Mouse (Mus musculus): Measurements from ENCODE around the gene Anapc10. TPM values are rescaled to one million over a fixed set of nuclear protein-coding genes. Genes with fewer than 3 reads are reported as not detected.
A peak's percentile ranks its signal among the peaks of the same experiment; 100 is the strongest.
"Not testable (repeated sequence)": the region's sequence is repeated elsewhere in the genome, so short reads cannot be mapped to it uniquely, and the experiment has no call there.

Gene Anapc10
- polyA plus RNA-seq, 1 experiment from 2014 or later = 40.2 TPM

DNA sequence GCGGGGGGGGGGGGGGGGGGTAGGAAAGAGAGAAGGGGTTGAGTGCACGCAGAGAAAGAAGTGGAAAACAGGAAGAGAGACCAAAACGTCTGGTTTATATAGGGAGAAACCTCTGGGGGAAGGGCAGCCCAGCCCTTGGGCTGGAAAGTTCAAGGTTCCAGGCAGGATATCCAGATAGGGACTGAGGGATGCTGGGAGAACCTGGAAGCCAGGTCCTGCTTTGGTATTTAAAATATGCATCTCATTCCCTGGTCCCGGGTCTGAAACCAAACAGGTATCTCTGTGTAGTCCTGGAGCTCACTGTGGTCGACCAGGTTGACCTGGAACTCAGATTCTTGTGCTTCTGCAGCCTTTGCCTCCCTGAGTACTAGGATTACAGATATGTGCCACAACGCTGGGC lies 1.1 kb downstream of the Anapc10 start:
- ATAC-seq (ENCODE audit: low read depth) = no peak
- no peak overlapping the region for H3K27ac ChIP-seq (ENCODE audit: low read length)
- H3K9me3 ChIP-seq (ENCODE audit: control insufficient read depth, low read length) = no peaks in the 10 kb centered on the region
- peaks cover 8% of the 10 kb centered on the region for H3K36me3 ChIP-seq (ENCODE audit: control insufficient read depth, insufficient read depth, low read length)
- no peak overlapping the region; the same call in 1 of the 2 replicates for H3K4me3 ChIP-seq (ENCODE audit: low read length)
- H3K9ac ChIP-seq (ENCODE audit: low read length) = no peak overlapping the region
- peak overlapping the region; percentile 48; the same call in 1 of the 2 replicates for H3K4me2 ChIP-seq (ENCODE audit: low read depth, low read length)
- no peaks in the 10 kb centered on the region for H3K27me3 ChIP-seq (ENCODE audit: control insufficient read depth, insufficient read depth, low read depth, low read length)
- H3K4me1 ChIP-seq (replicated peaks; ENCODE audit: control insufficient read depth, insufficient read depth, low read length) = peaks cover 6% of the 10 kb centered on the region
- WGBS = 42% methylated on average over 5 of the region's 6 CpGs

DNA sequence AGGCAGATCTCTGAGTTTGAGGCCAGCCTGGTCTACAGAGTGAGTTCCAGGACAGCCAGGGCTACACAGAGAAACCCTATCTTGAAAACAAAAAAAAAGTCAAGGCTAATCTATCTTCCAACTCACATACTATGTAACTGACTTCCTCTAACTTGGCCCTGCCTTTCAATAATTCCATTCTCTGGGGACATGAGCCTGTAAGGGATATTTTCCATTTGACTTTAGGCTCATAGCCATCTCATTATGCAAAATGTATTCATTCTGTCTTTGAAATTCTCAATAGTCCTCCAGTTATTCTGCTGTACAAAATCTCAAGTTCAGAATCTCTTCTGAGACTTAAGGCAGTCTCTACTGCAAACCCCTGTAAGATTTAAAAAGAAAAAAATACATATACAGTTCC lies 9.9 kb downstream of the Anapc10 start:
- H3K4me2 ChIP-seq (ENCODE audit: low read depth, low read length) = no peak overlapping the region
- no peak overlapping the region for H3K27ac ChIP-seq (ENCODE audit: low read length)
- H3K9ac ChIP-seq (ENCODE audit: low read length) = no peak overlapping the region
- H3K36me3 ChIP-seq (ENCODE audit: control insufficient read depth, insufficient read depth, low read length) = peaks cover 14% of the 10 kb centered on the region
- H3K4me1 ChIP-seq (replicated peaks; ENCODE audit: control insufficient read depth, insufficient read depth, low read length) = no peaks in the 10 kb centered on the region
- no peaks in the 10 kb centered on the region for H3K27me3 ChIP-seq (ENCODE audit: control insufficient read depth, insufficient read depth, low read depth, low read length)
- no peak overlapping the region for H3K4me3 ChIP-seq (ENCODE audit: low read length)
- no peak for ATAC-seq (ENCODE audit: low read depth)
- no peaks in the 10 kb centered on the region for H3K9me3 ChIP-seq (ENCODE audit: control insufficient read depth, low read length)

DNA sequence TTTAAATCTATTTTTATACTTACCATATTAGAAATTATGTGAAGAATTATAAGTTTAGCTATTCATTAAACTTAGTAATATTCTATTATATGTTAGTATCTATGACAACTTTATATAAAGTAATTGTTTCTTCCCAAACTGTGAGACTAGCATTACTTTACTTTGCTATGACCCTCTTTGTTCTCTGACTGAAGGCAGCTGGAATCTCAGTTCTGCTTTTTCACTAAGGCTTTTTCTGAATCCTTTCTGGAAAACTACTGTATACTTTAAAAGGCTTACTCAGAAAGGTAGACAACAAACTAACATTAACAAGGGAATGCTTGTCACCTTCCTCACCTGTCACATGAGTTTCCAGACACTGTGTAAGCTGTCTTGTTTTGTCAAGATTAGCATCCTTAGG lies 11.7 kb downstream of the Anapc10 start:
- H3K4me1 ChIP-seq (replicated peaks; ENCODE audit: control insufficient read depth, insufficient read depth, low read length) = no peaks in the 10 kb centered on the region
- H3K27me3 ChIP-seq (ENCODE audit: control insufficient read depth, insufficient read depth, low read depth, low read length) = no peaks in the 10 kb centered on the region
- peaks cover 11% of the 10 kb centered on the region for H3K36me3 ChIP-seq (ENCODE audit: control insufficient read depth, insufficient read depth, low read length)
- no peak overlapping the region for H3K27ac ChIP-seq (ENCODE audit: low read length)
- H3K9ac ChIP-seq (ENCODE audit: low read length) = no peak overlapping the region
- H3K9me3 ChIP-seq (ENCODE audit: control insufficient read depth, low read length) = no peaks in the 10 kb centered on the region
- H3K4me2 ChIP-seq (ENCODE audit: low read depth, low read length) = no peak overlapping the region
- H3K4me3 ChIP-seq (ENCODE audit: low read length) = no peak overlapping the region
- no peak for ATAC-seq (ENCODE audit: low read depth)

DNA sequence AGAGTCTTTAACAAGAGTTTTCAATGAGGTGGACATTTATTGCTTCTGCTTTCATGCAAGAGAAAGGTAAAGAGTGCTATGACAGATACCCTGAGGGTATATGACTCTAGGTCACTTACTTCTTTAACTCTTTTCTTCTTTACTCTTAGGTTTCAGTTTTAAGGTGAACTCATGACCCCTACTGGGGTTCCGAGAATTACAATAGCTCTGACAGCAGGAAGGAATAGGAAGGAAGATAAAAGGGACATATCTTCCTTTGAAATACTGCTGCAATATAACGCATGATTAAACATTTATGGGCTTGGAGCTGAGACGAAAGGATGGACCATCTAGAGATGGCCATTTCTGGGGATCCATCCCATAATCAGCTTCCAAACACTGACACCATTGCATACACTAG lies 13.0 kb downstream of the Anapc10 start:
- no peak for ATAC-seq (ENCODE audit: low read depth)
- 53% methylated on average over 3 of the region's 3 CpGs for WGBS
- Histone ChIP-seq H3K9me3 (ENCODE audit: control insufficient read depth, low read length) (no peaks in the 10 kb centered on the region), H3K9ac (ENCODE audit: low read length) (no peak overlapping the region), H3K4me1 (replicated peaks; ENCODE audit: control insufficient read depth, insufficient read depth, low read length) (no peaks in the 10 kb centered on the region), H3K4me2 (ENCODE audit: low read depth, low read length) (no peak overlapping the region), H3K36me3 (ENCODE audit: control insufficient read depth, insufficient read depth, low read length) (peaks cover 11% of the 10 kb centered on the region), H3K27ac (ENCODE audit: low read length) (no peak overlapping the region), H3K27me3 (ENCODE audit: control insufficient read depth, insufficient read depth, low read depth, low read length) (no peaks in the 10 kb centered on the region), H3K4me3 (ENCODE audit: low read length) (no peak overlapping the region)

DNA sequence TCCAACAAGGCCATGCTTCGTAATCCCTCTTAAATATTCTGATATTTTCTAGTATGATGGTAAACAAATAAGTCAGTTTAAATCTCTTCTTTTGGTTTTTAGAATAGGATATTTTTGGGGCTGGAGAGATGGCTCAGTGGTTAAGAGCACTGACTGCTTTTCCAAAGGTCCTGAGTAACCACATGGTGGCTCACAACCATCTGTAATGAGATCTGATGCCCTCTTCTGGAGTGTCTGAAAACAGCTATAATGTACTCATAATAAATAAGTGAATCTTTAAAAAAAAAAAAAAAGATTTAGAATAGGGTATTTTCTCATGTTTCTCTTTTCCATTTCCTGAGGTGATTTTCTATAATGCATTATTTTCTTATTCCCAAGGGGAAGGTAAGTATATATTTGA lies 16.3 kb downstream of the Anapc10 start:
- Histone ChIP-seq H3K27ac (ENCODE audit: low read length) (no peak overlapping the region), H3K36me3 (ENCODE audit: control insufficient read depth, insufficient read depth, low read length) (peaks cover 2% of the 10 kb centered on the region; the same call in 1 of the 2 replicates), H3K4me3 (ENCODE audit: low read length) (no peak overlapping the region), H3K4me1 (replicated peaks; ENCODE audit: control insufficient read depth, insufficient read depth, low read length) (no peaks in the 10 kb centered on the region), H3K9me3 (ENCODE audit: control insufficient read depth, low read length) (no peaks in the 10 kb centered on the region), H3K9ac (ENCODE audit: low read length) (no peak overlapping the region), H3K27me3 (ENCODE audit: control insufficient read depth, insufficient read depth, low read depth, low read length) (no peaks in the 10 kb centered on the region), H3K4me2 (ENCODE audit: low read depth, low read length) (no peak overlapping the region)
- ATAC-seq (ENCODE audit: low read depth) = no peak
- WGBS = 90% methylated on average over 1 of the region's 1 CpGs

DNA sequence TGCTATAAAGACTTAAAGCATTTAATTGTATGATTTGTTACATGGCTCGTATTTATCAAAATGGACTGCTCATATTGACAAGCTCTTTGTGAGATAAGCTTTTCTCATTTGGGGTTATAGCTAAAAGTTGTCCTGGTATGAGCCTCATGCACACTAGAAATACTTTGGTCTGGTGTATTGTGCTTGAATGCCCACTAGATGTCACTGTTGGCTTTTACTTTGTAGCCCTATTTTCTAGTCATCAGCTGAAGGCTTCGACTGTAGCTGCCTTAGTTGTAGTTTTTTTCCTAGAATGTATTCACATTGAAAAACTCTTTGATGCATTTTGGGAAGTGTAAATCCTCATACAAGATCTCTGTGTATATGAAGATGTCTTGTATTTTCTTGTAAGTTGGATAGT lies 22.7 kb downstream of the Anapc10 start:
- Histone ChIP-seq H3K9ac (ENCODE audit: low read length) (no peak overlapping the region), H3K4me1 (replicated peaks; ENCODE audit: control insufficient read depth, insufficient read depth, low read length) (no peaks in the 10 kb centered on the region), H3K36me3 (ENCODE audit: control insufficient read depth, insufficient read depth, low read length) (no peaks in the 10 kb centered on the region; the same call in 1 of the 2 replicates), H3K27ac (ENCODE audit: low read length) (no peak overlapping the region), H3K9me3 (ENCODE audit: control insufficient read depth, low read length) (no peaks in the 10 kb centered on the region), H3K27me3 (ENCODE audit: control insufficient read depth, insufficient read depth, low read depth, low read length) (no peaks in the 10 kb centered on the region), H3K4me3 (ENCODE audit: low read length) (no peak overlapping the region), H3K4me2 (ENCODE audit: low read depth, low read length) (no peak overlapping the region)
- WGBS = 12% methylated on average over 2 of the region's 2 CpGs
- no peak for ATAC-seq (ENCODE audit: low read depth)

DNA sequence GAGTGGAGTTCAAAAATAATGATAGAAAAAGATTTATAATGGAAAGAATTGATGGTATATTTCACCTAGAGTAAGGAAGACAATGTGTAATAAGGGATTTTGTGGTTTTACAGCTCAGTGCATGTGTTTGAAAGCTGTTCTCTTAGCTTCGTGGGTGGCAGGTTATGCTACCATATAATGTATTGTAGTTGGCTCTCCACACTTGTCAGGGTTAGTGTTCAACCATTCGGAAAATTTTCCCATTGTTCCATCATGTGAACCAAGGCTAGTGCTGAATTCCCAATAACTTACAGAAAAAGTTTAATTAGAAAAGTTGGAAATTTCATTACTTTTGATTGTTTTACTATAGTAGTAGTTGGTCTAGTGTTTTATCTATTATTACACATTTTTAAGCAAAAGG lies 36.6 kb downstream of the Anapc10 start:
- ATAC-seq (ENCODE audit: low read depth) = no peak
- Histone ChIP-seq H3K4me3 (ENCODE audit: low read length) (no peak overlapping the region), H3K36me3 (ENCODE audit: control insufficient read depth, insufficient read depth, low read length) (no peaks in the 10 kb centered on the region), H3K4me2 (ENCODE audit: low read depth, low read length) (no peak overlapping the region), H3K9me3 (ENCODE audit: control insufficient read depth, low read length) (no peaks in the 10 kb centered on the region), H3K4me1 (replicated peaks; ENCODE audit: control insufficient read depth, insufficient read depth, low read length) (no peaks in the 10 kb centered on the region), H3K27ac (ENCODE audit: low read length) (no peak overlapping the region), H3K27me3 (ENCODE audit: control insufficient read depth, insufficient read depth, low read depth, low read length) (no peaks in the 10 kb centered on the region), H3K9ac (ENCODE audit: low read length) (no peak overlapping the region)
- 59% methylated on average over 2 of the region's 2 CpGs for WGBS

DNA sequence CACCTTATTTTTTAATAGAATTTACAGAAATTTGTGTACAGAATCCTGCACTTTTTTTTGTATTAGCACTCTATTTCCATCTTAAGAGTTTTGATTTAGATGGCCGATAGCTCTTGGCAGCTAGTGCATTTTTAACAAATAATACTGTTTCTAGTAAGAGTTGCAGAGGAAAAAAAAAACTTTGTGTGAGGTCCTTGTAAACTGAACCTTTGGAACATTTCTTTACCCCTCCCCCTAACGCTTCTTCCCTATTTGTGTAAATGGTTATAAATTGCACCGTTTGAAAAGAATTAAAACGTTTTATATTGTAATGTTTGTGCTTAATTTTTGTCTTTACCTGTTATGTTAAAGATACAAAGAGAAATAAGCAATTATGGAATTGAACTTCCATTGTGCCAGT lies 37.0 kb downstream of the Anapc10 start:
- no peaks in the 10 kb centered on the region for H3K9me3 ChIP-seq (ENCODE audit: control insufficient read depth, low read length)
- WGBS = 49% methylated on average over 4 of the region's 4 CpGs
- H3K4me3 ChIP-seq (ENCODE audit: low read length) = no peak overlapping the region

DNA sequence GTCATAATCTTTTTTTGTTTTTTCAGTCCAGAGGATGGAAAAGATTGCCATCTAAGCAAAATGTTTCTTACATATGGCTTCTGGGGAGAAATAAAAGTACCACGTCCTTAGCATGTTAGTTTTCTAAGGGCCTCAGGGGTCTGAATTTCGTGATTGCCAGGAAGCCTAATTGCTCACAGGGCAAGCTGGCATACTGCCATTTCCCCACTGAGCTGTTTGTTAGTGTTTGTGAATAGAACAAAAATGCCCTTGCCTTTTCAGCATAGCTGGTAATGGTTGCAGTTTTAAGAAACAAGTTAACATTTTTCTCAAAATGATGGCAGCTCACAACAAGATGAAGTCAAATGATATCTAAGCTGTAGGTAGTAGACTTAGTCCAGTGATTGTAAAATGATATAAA lies 38.7 kb downstream of the Anapc10 start:
- Histone ChIP-seq H3K9me3 (ENCODE audit: control insufficient read depth, low read length) (no peaks in the 10 kb centered on the region), H3K9ac (ENCODE audit: low read length) (no peak overlapping the region), H3K36me3 (ENCODE audit: control insufficient read depth, insufficient read depth, low read length) (no peaks in the 10 kb centered on the region), H3K27ac (ENCODE audit: low read length) (no peak overlapping the region), H3K27me3 (ENCODE audit: control insufficient read depth, insufficient read depth, low read depth, low read length) (no peaks in the 10 kb centered on the region), H3K4me1 (replicated peaks; ENCODE audit: control insufficient read depth, insufficient read depth, low read length) (no peaks in the 10 kb centered on the region), H3K4me2 (ENCODE audit: low read depth, low read length) (no peak overlapping the region), H3K4me3 (ENCODE audit: low read length) (no peak overlapping the region)
- 39% methylated on average over 2 of the region's 2 CpGs for WGBS
- no peak for ATAC-seq (ENCODE audit: low read depth)

More for the DNA sequence above, 37.0 kb downstream of the Anapc10 start:
- Histone ChIP-seq H3K9ac (ENCODE audit: low read length) (no peak overlapping the region), H3K4me1 (replicated peaks; ENCODE audit: control insufficient read depth, insufficient read depth, low read length) (no peaks in the 10 kb centered on the region), H3K36me3 (ENCODE audit: control insufficient read depth, insufficient read depth, low read length) (no peaks in the 10 kb centered on the region), H3K27me3 (ENCODE audit: control insufficient read depth, insufficient read depth, low read depth, low read length) (no peaks in the 10 kb centered on the region), H3K4me2 (ENCODE audit: low read depth, low read length) (no peak overlapping the region), H3K27ac (ENCODE audit: low read length) (no peak overlapping the region)
- no peak for ATAC-seq (ENCODE audit: low read depth)

DNA sequence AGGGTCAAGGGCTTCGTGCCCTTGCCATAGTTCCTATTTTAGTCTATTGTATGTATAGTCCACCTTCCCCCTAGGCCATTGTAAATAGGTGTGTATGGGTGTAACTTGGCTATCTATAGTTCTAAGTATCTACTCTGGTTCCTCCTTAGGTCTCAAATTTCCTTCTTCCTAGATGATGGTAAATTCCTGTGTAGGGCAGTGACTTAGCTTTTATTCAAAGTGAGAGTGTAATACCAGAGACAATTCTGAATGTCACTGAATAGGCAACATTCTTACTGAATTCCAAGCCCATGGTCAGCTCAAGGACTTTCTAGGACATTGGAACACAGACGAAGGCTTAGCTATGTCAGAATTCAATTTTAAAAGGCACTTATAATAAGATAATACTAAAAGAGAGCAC lies 83.3 kb downstream of the Anapc10 start:
- H3K27me3 ChIP-seq (ENCODE audit: control insufficient read depth, insufficient read depth, low read depth, low read length) = not testable (repeated sequence)

More for the DNA sequence above, 83.3 kb downstream of the Anapc10 start:
- WGBS = 72% methylated on average over 2 of the region's 2 CpGs
- H3K4me2 ChIP-seq (ENCODE audit: low read depth, low read length); H3K9ac ChIP-seq (ENCODE audit: low read length); H3K36me3 ChIP-seq (ENCODE audit: control insufficient read depth, insufficient read depth, low read length); H3K4me3 ChIP-seq (ENCODE audit: low read length); H3K9me3 ChIP-seq (ENCODE audit: control insufficient read depth, low read length); ATAC-seq (ENCODE audit: low read depth); H3K4me1 ChIP-seq (replicated peaks; ENCODE audit: control insufficient read depth, insufficient read depth, low read length); H3K27ac ChIP-seq (ENCODE audit: low read length): not testable (repeated sequence)

All from lung, embryonic 16.5 days (tissue).